Mouse (Mus musculus) R1 (cell line): Measurements from ENCODE around the gene Tfap2e.

Source experiments
- DNase-seq: peaks from one replicate; pipeline ENCODE4 v3.0.0-alpha.2; 2018; ENCODE audit warnings: low read depth, low spot score

Tfap2e gene

DNA sequence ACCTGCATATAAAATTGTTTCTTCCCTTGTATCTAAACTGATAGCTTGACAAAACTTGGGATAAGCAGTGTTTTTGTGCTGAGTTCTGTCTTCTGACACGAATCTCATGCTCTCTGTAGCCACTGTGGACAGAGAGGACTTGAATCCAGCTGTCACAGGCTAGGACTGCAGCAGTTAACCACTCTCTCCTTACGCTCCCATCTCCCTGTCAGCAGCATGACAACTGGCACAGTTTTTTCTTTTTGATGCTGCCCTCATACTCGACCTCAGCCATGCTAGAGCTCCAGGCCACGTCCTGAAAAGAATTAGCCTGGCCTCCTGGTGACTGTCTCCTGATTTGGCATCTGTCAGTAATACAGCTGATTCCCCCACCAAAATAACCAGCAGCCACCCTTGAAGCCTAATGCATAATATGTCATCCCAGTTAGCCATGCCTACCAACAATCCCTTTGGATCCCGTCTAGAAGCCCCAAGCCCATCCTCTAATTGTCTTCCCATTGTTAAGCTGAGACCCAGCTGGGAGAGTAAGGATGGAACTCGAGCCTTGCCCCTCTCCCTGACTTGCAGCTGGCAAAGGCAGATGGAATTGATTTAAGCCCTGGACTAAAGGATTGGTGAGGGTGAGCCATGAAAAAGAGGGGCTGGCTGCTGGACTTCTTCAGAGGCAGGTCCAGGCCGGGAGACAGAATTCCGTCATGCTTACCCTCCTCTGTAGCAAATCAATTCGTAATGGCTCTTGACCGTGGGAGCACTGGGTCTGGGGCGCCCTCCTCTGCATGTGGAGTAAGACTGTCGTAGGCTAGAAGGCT is 29.2 kb downstream of the Tfap2e start:
- no peak for DNase-seq

DNA sequence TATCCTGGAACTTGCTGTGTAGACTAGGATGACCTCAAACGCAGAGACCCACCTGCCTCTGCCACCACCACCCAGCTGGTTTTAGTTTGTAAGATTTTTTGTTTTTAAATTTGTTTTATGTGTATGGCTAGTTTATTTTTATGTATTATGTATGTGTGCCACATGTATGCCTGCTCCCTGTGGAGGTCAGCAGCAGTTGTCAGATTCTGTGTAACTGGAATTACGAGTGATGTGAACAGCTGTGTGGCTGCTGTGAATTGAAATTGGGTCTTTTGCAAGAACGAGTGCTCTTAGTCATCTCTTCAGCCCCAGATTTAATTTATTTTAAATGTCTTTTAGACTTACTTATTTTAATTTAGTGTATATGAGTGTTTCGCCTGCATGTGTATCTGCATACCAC is 39.1 kb downstream of the Tfap2e start:
- DNase-seq: no peak

DNA sequence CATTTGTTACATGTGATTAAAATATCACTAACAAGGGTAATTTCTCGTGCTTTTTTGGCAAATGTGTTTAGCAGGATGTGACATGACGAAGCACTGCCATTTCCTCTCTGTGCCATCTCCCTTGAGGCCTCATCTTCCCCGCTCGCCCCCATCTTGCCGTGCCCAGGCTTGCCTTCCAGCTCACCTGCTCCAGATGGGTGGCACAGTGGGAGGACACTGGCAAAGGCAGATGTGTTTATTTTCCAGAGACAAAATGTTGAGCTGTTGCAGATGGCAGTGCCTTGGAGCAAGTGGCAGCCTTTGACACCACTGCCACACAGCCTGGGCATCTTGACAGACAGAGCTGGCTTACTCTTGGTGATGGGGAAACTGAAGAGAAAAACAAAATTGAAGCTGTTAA is 43.0 kb downstream of the Tfap2e start:
- no peak for DNase-seq

DNA sequence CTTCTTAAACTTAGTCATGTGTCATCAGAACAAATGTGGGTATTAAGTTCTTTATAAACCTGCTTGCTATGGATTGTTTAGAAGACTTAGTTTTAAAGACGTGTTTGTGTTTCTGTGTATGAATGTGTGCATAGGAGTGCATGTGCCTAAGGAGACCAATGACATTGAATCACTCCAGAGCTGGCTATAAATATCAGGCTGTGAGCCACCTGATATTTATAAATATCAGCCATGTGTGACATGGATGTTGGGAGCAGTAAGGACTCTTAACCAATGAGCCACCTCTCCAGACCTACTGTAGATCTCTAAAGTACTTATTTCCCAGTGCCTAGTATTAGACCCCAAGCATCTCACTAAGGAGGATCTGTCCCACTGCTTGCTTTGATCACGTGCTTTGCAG is 46.6 kb downstream of the Tfap2e start:
- DNase-seq: no peak

DNA sequence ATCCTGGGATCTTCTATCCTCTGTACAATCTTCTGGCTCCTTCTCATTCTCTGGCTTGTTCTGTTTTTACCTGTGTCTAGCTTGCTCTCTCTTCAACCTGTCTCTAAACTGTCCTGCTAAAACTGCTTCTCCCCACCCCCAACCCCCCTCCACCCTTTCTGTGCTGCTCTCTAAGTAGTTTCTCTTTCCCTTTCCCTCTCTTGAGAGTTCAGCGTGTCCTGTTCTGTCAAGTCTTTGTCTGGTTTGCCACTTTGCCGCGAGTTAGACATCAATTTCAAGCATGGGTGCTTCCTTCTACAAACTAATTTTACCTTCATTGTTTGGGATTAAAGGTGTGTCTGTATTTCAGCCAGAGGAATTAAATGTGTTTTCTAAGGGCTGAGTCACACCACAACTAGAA is 53.0 kb downstream of the Tfap2e start:
- DNase-seq: no peak

DNA sequence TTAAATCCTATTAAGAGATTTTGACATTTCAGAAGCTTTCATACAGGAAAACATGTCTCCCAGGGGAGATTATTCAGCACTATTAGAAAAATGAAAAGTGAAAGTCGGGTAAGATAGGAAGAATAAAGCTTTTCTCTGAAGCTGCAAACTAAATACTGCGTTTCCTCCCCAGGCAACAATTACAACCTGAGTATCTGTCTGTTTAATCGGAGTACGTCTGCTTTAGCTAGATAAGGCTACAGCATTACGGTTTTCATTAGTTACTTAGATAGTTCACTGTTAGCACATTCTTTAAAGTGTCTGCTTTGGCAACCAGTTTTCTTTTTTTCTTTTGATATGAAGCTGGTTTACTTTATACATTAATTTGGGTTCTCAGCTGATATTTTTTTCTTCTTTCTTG is 53.7 kb downstream of the Tfap2e start:
- DNase-seq: no peak

DNA sequence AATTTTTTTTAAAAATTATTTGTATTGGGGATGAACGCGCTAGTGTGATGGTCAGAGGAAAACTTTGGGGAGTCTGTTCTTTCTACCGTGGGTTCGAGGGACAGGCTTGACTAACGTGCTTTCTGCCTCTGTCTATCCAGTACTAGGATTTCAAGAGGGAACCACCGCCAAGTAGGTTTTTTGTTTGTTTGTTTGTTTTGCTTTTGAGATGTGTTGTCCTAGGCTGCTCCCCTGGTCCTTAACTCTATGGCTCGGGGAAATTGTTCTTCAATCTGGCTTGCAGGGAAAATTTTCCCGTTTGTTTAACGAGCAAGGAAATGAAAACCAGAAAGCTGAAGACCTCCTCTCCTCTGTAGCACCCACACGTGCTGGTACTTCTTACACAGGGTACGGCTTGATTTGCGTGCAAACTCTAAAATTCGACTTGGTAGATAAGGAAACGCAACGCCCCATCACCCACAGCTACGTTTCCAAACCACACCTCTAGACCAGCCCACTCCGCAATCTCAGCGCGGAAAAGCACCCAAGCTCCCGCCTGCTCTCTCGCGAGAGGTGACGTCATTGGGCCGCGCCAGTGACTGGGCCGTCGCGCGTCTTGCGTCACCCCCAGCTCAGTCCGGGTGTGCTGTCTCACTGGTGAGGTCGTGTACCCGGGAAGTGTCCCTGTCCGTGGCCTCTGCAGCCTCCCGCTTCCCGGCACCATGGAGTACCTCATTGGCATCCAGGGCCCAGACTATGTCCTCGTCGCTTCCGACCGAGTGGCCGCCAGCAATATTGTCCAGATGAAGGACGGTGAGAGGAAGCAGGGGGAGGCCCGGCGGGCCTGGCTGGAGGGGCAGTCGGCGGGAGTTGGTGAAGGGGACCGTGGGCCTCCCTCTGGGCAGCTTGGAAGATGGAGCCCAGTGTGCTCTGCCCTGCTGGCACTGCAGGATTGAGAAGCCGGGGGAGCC is 58.7 kb downstream of the Tfap2e start, which contains the start of gene Psmb2:
Psmb2 (plus strand) TSS at position 577 of the 950 bp plus-strand sequence.
- peak; percentile 98 for DNase-seq

DNA sequence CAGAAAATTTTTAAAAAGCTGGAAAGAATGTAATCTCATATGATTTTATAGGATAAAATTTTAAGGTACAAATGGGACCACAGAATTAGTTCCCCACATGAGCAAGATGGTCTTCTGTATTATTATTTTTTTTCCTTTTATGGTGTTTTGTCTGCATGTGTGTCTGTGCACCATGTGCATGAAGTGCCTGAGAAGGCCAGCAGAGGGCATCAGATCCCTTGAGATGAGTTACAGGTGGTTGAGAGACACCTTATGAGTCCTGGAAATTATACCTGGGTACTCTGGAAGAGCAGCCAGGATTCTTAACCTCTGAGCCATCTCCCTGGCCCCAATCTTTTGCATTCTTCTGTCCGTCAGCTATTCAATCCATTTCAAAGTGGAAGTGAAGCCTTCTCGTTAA is 69.0 kb downstream of the Tfap2e start:
- peak; percentile 69 for DNase-seq
